ENCODE assay signal across 23 mouse cellular contexts in the genomic region with DNA sequence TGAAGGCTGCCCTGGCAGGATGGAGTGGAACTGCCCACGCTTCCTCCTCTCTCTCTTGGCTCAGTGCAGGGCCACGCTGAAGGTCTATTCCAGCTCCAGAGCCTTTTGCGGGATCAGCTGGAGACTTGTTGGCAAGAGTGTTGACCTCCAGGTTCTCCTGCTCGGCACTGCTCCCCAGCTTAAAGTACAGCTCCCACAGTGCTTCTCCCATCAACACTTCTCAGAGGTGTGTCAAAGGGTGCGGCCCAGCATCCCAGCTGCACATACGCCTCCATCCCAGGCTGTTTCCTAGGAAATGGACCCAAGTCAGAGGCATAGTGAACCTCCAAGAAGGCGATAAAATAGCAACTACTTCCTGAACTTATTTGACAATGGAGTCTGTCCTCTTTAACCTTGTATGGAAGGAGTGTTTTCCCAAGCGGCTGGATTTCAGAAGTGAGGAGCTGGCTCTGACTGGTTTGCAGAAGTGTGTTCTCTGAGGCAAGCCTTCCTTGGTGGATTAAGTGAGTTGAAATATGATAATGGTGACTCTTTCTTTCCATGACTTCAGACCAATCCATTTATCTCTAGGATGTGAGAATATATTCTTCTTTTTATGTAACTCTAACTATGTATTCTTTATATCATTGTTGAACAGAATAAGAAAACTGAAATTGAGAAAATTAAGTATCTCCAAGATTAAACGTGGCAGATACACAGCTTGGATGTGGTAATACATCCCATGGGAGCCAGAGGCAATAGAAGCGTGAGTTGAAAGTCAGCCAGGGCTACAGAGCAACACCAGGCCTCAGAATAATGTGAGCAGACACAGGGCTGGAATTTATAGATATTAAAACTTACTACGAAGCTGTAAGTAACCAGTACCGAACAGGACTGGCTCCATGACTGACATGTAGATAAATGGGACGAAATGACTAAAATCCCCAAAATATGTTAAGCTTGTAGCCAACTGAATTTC. TPM values are rescaled to one million over a fixed set of nuclear protein-coding genes. Genes with fewer than 3 reads are reported as not detected.
DNase-seq lines count a peak whose midpoint lies in the region; ATAC-seq and TF ChIP-seq lines count a peak whose summit lies in the region.
"Had no signal": no experiment of that assay in that cellular context is flagged by ENCODE, and none has a peak within 500 bp of the region (broad histone marks: within the 10 kb centered on the region; RNA-seq: fewer than 3 reads in every experiment).

No protein-coding gene starts in this region.

- WGBS in embryonic facial prominence, embryonic 14.5 days = 63% methylated on average over 12 of the region's 13 CpGs
- 86% methylated on average over 13 of the region's 13 CpGs for WGBS in embryonic facial prominence, embryonic 10.5 days
- 70% methylated on average over 13 of the region's 13 CpGs for WGBS in kidney, adult 2 months
- 77% methylated on average over 13 of the region's 13 CpGs for WGBS in kidney, embryonic 14.5 days

- peak; percentile 37; the same call in 1 of the 2 replicates for ATAC-seq in embryonic facial prominence, embryonic 14.5 days (ENCODE audit: low read depth)
- no peak for ATAC-seq in kidney, embryonic 14.5 days (ENCODE audit: low FRiP score, low TSS enrichment)
- ATAC-seq: activated CD4-positive, CD25-positive, alpha-beta regulatory T cell, adult 4 months had no signal

- H3K9me3 ChIP-seq in embryonic facial prominence, embryonic 14.5 days (ENCODE audit: control insufficient read depth, low read length) = no peaks in the 10 kb centered on the region
- no peaks in the 10 kb centered on the region for H3K9me3 ChIP-seq in embryonic facial prominence, embryonic 10.5 days
- H3K9me3 ChIP-seq in kidney, embryonic 14.5 days (ENCODE audit: control insufficient read depth, low read length) = no peaks in the 10 kb centered on the region

- no peak overlapping the region for H3K4me3 ChIP-seq in embryonic facial prominence, embryonic 14.5 days (ENCODE audit: low read depth, low read length)
- H3K4me3 ChIP-seq in embryonic facial prominence, embryonic 10.5 days = no peak overlapping the region
- H3K4me3 ChIP-seq in kidney, adult 2 months (ENCODE audit: insufficient read depth, low read depth, low read length) = no peak overlapping the region
- no peak overlapping the region for H3K4me3 ChIP-seq in kidney, embryonic 14.5 days (ENCODE audit: low read length)

- no peak overlapping the region for H3K9ac ChIP-seq in embryonic facial prominence, embryonic 14.5 days (ENCODE audit: low read depth, low read length)
- no peak overlapping the region for H3K9ac ChIP-seq in kidney, embryonic 14.5 days (ENCODE audit: low read depth, low read length)
- H3K9ac ChIP-seq: liver, embryonic 14.5 days had no signal

- TF ChIP-seq CTCF in kidney, adult 2 months (conservative IDR thresholded peaks at IDR 0.05; ENCODE audit: insufficient read depth, insufficient read length, low read depth, low read length) = no peak

- intact Hi-C loops in gastrocnemius, postnatal 36 days (cut with DNase I) = no loop called here

- TF ChIP-seq POLR2A in kidney, adult 2 months (IDR thresholded peaks at IDR 0.05; ENCODE audit: low read depth, low read length) = no peak

- no peaks in the 10 kb centered on the region for H3K27me3 ChIP-seq in embryonic facial prominence, embryonic 14.5 days (replicated peaks; ENCODE audit: control insufficient read depth, insufficient read depth, low read length)
- no peaks in the 10 kb centered on the region for H3K27me3 ChIP-seq in embryonic facial prominence, embryonic 10.5 days (replicated peaks; ENCODE audit: low read depth, poor library complexity, severe bottlenecking)
- H3K27me3 ChIP-seq in kidney, adult 2 months (replicated peaks; ENCODE audit: control insufficient read depth, insufficient read depth, low read length) = no peaks in the 10 kb centered on the region
- no peaks in the 10 kb centered on the region for H3K27me3 ChIP-seq in kidney, embryonic 14.5 days (ENCODE audit: control insufficient read depth, insufficient read depth, low read length)

- no peaks in the 10 kb centered on the region for H3K4me1 ChIP-seq in embryonic facial prominence, embryonic 14.5 days (ENCODE audit: control insufficient read depth, insufficient read depth, low read length)
- H3K4me1 ChIP-seq in embryonic facial prominence, embryonic 10.5 days = no peaks in the 10 kb centered on the region
- no peaks in the 10 kb centered on the region for H3K4me1 ChIP-seq in kidney, adult 2 months (ENCODE audit: control insufficient read depth, insufficient read depth, low read length)
- no peaks in the 10 kb centered on the region for H3K4me1 ChIP-seq in kidney, embryonic 14.5 days (ENCODE audit: control insufficient read depth, insufficient read depth, low read length)

- H3K36me3 ChIP-seq in embryonic facial prominence, embryonic 14.5 days (ENCODE audit: control insufficient read depth, insufficient read depth, low read length) = no peaks in the 10 kb centered on the region
- no peaks in the 10 kb centered on the region for H3K36me3 ChIP-seq in embryonic facial prominence, embryonic 10.5 days (replicated peaks)
- H3K36me3 ChIP-seq in kidney, adult 2 months (ENCODE audit: control insufficient read depth, insufficient read depth, low read length) = no peaks in the 10 kb centered on the region
- H3K36me3 ChIP-seq in kidney, embryonic 14.5 days (ENCODE audit: control insufficient read depth, insufficient read depth, low read length) = no peaks in the 10 kb centered on the region

- no peak overlapping the region for H3K27ac ChIP-seq in embryonic facial prominence, embryonic 14.5 days (replicated peaks; ENCODE audit: low read depth, low read length)
- H3K27ac ChIP-seq in embryonic facial prominence, embryonic 10.5 days (replicated peaks) = no peak overlapping the region
- H3K27ac ChIP-seq in kidney, adult 2 months (ENCODE audit: insufficient read depth, low read depth, low read length) = no peak overlapping the region
- H3K27ac ChIP-seq in kidney, embryonic 14.5 days (ENCODE audit: low read depth, low read length) = no peak overlapping the region
- H3K27ac ChIP-seq: kidney, postnatal 0 days; liver, embryonic 14.5 days had no signal

- H3K4me2 ChIP-seq in embryonic facial prominence, embryonic 14.5 days (ENCODE audit: low read depth, low read length) = no peak overlapping the region
- H3K4me2 ChIP-seq in kidney, embryonic 14.5 days (replicated peaks; ENCODE audit: low read depth, low read length) = no peak overlapping the region
- H3K4me2 ChIP-seq: midbrain, embryonic 11.5 days had no signal

- DNase-seq in embryonic facial prominence, embryonic 14.5 days (ENCODE audit: low spot score) = peak; percentile 62
- no peak for DNase-seq in embryonic facial prominence, embryonic 10.5 days (ENCODE audit: low spot score)
- DNase-seq in kidney, adult 2 months = peak; percentile 1
- DNase-seq in ZHBTc4 (ENCODE audit: low read depth, low spot score) = peak; percentile 55
- peak; percentile 11 for DNase-seq in skeletal muscle tissue, adult 2 months (ENCODE audit: low read depth, low spot score)
- DNase-seq in right cerebral cortex, postnatal 14 days = no peak
- no peak for DNase-seq in gastrocnemius, postnatal 36 days
- DNase-seq: layer of hippocampus, adult 9-11 months; lung, postnatal 10 days; spleen, adult 18-20 months had no signal

RNA-seq across cellular contexts. Expression of gene Gm10198, which starts 23.9 kb away (rescaled TPM):
- polyA plus RNA-seq in embryonic facial prominence, embryonic 14.5 days (2014; fragmentation: Nextera tagmentation; extraction: Ambion mirVana) = not detected in 2 replicates
- polyA plus RNA-seq in embryonic facial prominence, embryonic 10.5 days (2016; fragmentation: Nextera tagmentation; extraction: Ambion mirVana) = not detected in 2 replicates
- polyA plus RNA-seq in kidney, adult 2 months (2012; rRNA removed) = not detected in 2 replicates
- not detected in 2 replicates for polyA plus RNA-seq in kidney, embryonic 14.5 days (2014; fragmentation: Nextera tagmentation; extraction: Ambion mirVana)
- not detected for total RNA-seq in gastrocnemius, postnatal 36 days (2021)
- total RNA-seq: left cerebral cortex, postnatal 10 days; MEL had no signal
- polyA plus RNA-seq: activated CD4-positive, CD25-positive, alpha-beta regulatory T cell, adult 4 months; brain, embryonic 14.5 days; C2C12; embryonic facial prominence, embryonic 11.5 days; heart, embryonic 14.5 days; intestine, embryonic 14.5 days; kidney, postnatal 0 days; liver, embryonic 14.5 days; midbrain, embryonic 11.5 days; urinary bladder, adult 2 months had no signal

Comparison
In these comparisons a context has a peak if more than half of its experiments do, and no peak if none do; other contexts are left out.
1. DNase-seq: peak in embryonic facial prominence, embryonic 14.5 days (single experiment), kidney, adult 2 months (single experiment), ZHBTc4 (single experiment) and skeletal muscle tissue, adult 2 months (single experiment); none in embryonic facial prominence, embryonic 10.5 days (single experiment), right cerebral cortex, postnatal 14 days (single experiment) and gastrocnemius, postnatal 36 days (0 of 2).